Mouse (Mus musculus): ENCODE results near the gene Acly. TPM values are rescaled to one million over a fixed set of nuclear protein-coding genes. Genes with fewer than 3 reads are reported as not detected.
A peak's percentile ranks its signal among the peaks of the same experiment; 100 is the strongest.

Acly gene
- polyA plus RNA-seq, 1 experiment from 2014 or later, result 160 TPM

GRCm38 (mm10) chr11:100524987-100525630 lies 2.7 kb downstream of the Acly start:
- no peak for ATAC-seq (ENCODE audit: low FRiP score, low read depth)
- H3K4me3 ChIP-seq, result peak overlapping the region; percentile 82
- peak overlapping the region; percentile 88 for H3K9ac ChIP-seq
- no peaks in the 10 kb centered on the region for H3K27me3 ChIP-seq
- H3K27ac ChIP-seq, result no peak overlapping the region
- H3K9me3 ChIP-seq, result no peaks in the 10 kb centered on the region
- 62% methylated on average over 11 of the region's 11 CpGs for WGBS
- peaks cover 46% of the 10 kb centered on the region for H3K36me3 ChIP-seq
- peak overlapping the region; percentile 94 for H3K4me2 ChIP-seq (replicated peaks)
- H3K4me1 ChIP-seq, result peaks cover 35% of the 10 kb centered on the region

GRCm38 (mm10) chr11:100524358-100524757 lies 3.4 kb downstream of the Acly start:
- H3K27me3 ChIP-seq, result no peaks in the 10 kb centered on the region
- peaks cover 54% of the 10 kb centered on the region for H3K36me3 ChIP-seq
- H3K4me1 ChIP-seq, result peaks cover 35% of the 10 kb centered on the region
- WGBS, result 83% methylated on average over 5 of the region's 5 CpGs
- H3K27ac ChIP-seq, result no peak overlapping the region
- H3K4me2 ChIP-seq (replicated peaks), result peak overlapping the region; percentile 94; the same call in 1 of the 2 replicates
- H3K9me3 ChIP-seq, result no peaks in the 10 kb centered on the region
- no peak for ATAC-seq (ENCODE audit: low FRiP score, low read depth)
- peak overlapping the region; percentile 88; the same call in 1 of the 2 replicates for H3K9ac ChIP-seq
- no peak overlapping the region for H3K4me3 ChIP-seq

GRCm38 (mm10) chr11:100520838-100521237 lies 7.0 kb downstream of the Acly start:
- Histone ChIP-seq H3K27ac (no peak overlapping the region), H3K4me3 (no peak overlapping the region), H3K4me1 (peaks cover 18% of the 10 kb centered on the region), H3K27me3 (no peaks in the 10 kb centered on the region), H3K9ac (no peak overlapping the region), H3K4me2 (replicated peaks) (no peak overlapping the region), H3K9me3 (no peaks in the 10 kb centered on the region), H3K36me3 (peaks cover 85% of the 10 kb centered on the region)
- WGBS, result 75% methylated on average over 15 of the region's 15 CpGs
- ATAC-seq (ENCODE audit: low FRiP score, low read depth), result no peak

- H3K4me2 ChIP-seq (replicated peaks), result no peak overlapping the region
- no peaks in the 10 kb centered on the region for H3K9me3 ChIP-seq
- no peaks in the 10 kb centered on the region for H3K27me3 ChIP-seq
- no peak overlapping the region for H3K4me3 ChIP-seq
- H3K36me3 ChIP-seq, result peaks cover 96% of the 10 kb centered on the region
- ATAC-seq (ENCODE audit: low FRiP score, low read depth), result no peak
- H3K4me1 ChIP-seq, result peaks cover 1% of the 10 kb centered on the region; the same call in 1 of the 2 replicates
- H3K27ac ChIP-seq, result no peak overlapping the region
- H3K9ac ChIP-seq, result no peak overlapping the region
- 92% methylated on average over 7 of the region's 7 CpGs for WGBS
These were observed 8.6 kb downstream of the Acly start for GRCm38 (mm10) chr11:100519188-100519587.

- H3K4me1 ChIP-seq, result no peaks in the 10 kb centered on the region
- no peak overlapping the region for H3K27ac ChIP-seq
- H3K9me3 ChIP-seq, result no peaks in the 10 kb centered on the region
- no peak overlapping the region for H3K9ac ChIP-seq
- no peaks in the 10 kb centered on the region for H3K27me3 ChIP-seq
- no peak for ATAC-seq (ENCODE audit: low FRiP score, low read depth)
- H3K4me3 ChIP-seq, result no peak overlapping the region
- peaks cover 96% of the 10 kb centered on the region for H3K36me3 ChIP-seq
- no peak overlapping the region for H3K4me2 ChIP-seq (replicated peaks)
- WGBS, result 54% methylated on average over 5 of the region's 5 CpGs
These were observed 9.6 kb downstream of the Acly start for GRCm38 (mm10) chr11:100518188-100518591.

- no peak overlapping the region for H3K4me3 ChIP-seq
- H3K27me3 ChIP-seq, result no peaks in the 10 kb centered on the region
- H3K9ac ChIP-seq, result no peak overlapping the region
- H3K4me1 ChIP-seq, result no peaks in the 10 kb centered on the region
- no peak overlapping the region for H3K4me2 ChIP-seq (replicated peaks)
- ATAC-seq (ENCODE audit: low FRiP score, low read depth), result no peak
- H3K27ac ChIP-seq, result no peak overlapping the region
- no peaks in the 10 kb centered on the region for H3K9me3 ChIP-seq
- 72% methylated on average over 9 of the region's 9 CpGs for WGBS
- H3K36me3 ChIP-seq, result peaks cover 94% of the 10 kb centered on the region
These were observed 11.5 kb downstream of the Acly start for GRCm38 (mm10) chr11:100516291-100516690.

- 93% methylated on average over 9 of the region's 9 CpGs for WGBS
- no peak for ATAC-seq (ENCODE audit: low FRiP score, low read depth)
- Histone ChIP-seq H3K4me2 (replicated peaks) (no peak overlapping the region), H3K27ac (no peak overlapping the region), H3K27me3 (no peaks in the 10 kb centered on the region), H3K4me3 (no peak overlapping the region), H3K36me3 (peaks cover 94% of the 10 kb centered on the region), H3K4me1 (no peaks in the 10 kb centered on the region), H3K9ac (no peak overlapping the region), H3K9me3 (no peaks in the 10 kb centered on the region)
These were observed 12.0 kb downstream of the Acly start for GRCm38 (mm10) chr11:100515789-100516188.

GRCm38 (mm10) chr11:100515061-100515460 lies 12.7 kb downstream of the Acly start:
- Histone ChIP-seq H3K36me3 (peaks cover 91% of the 10 kb centered on the region), H3K9me3 (no peaks in the 10 kb centered on the region), H3K4me1 (no peaks in the 10 kb centered on the region), H3K4me2 (replicated peaks) (no peak overlapping the region), H3K4me3 (no peak overlapping the region), H3K27me3 (no peaks in the 10 kb centered on the region), H3K27ac (no peak overlapping the region), H3K9ac (no peak overlapping the region)
- 94% methylated on average over 9 of the region's 9 CpGs for WGBS
- no peak for ATAC-seq (ENCODE audit: low FRiP score, low read depth)

- no peaks in the 10 kb centered on the region for H3K27me3 ChIP-seq
- no peak for ATAC-seq (ENCODE audit: low FRiP score, low read depth)
- H3K9me3 ChIP-seq, result no peaks in the 10 kb centered on the region
- H3K4me1 ChIP-seq, result no peaks in the 10 kb centered on the region
- no peak overlapping the region for H3K4me2 ChIP-seq (replicated peaks)
- H3K36me3 ChIP-seq, result peaks cover 91% of the 10 kb centered on the region
- no peak overlapping the region for H3K27ac ChIP-seq
- WGBS, result 89% methylated on average over 10 of the region's 10 CpGs
- no peak overlapping the region for H3K9ac ChIP-seq
- no peak overlapping the region for H3K4me3 ChIP-seq
These were observed 14.1 kb downstream of the Acly start for GRCm38 (mm10) chr11:100513716-100514115.

GRCm38 (mm10) chr11:100512384-100512783 lies 15.4 kb downstream of the Acly start:
- H3K36me3 ChIP-seq, result peaks cover 91% of the 10 kb centered on the region
- H3K9ac ChIP-seq, result no peak overlapping the region
- H3K4me3 ChIP-seq, result no peak overlapping the region
- H3K27me3 ChIP-seq, result no peaks in the 10 kb centered on the region
- no peak overlapping the region for H3K4me2 ChIP-seq (replicated peaks)
- H3K4me1 ChIP-seq, result no peaks in the 10 kb centered on the region
- no peak for ATAC-seq (ENCODE audit: low FRiP score, low read depth)
- no peaks in the 10 kb centered on the region for H3K9me3 ChIP-seq
- no peak overlapping the region for H3K27ac ChIP-seq
- 89% methylated on average over 1 of the region's 1 CpGs for WGBS

- WGBS, result 97% methylated on average over 2 of the region's 2 CpGs
- Histone ChIP-seq H3K27me3 (no peaks in the 10 kb centered on the region), H3K9me3 (no peaks in the 10 kb centered on the region), H3K4me3 (no peak overlapping the region), H3K27ac (no peak overlapping the region), H3K36me3 (peaks cover 91% of the 10 kb centered on the region), H3K9ac (no peak overlapping the region), H3K4me1 (no peaks in the 10 kb centered on the region), H3K4me2 (replicated peaks) (no peak overlapping the region)
- no peak for ATAC-seq (ENCODE audit: low FRiP score, low read depth)
These were observed 17.2 kb downstream of the Acly start for GRCm38 (mm10) chr11:100510556-100510955.

GRCm38 (mm10) chr11:100505997-100506396 lies 21.8 kb downstream of the Acly start:
- ATAC-seq (ENCODE audit: low FRiP score, low read depth), result no peak
- no peaks in the 10 kb centered on the region for H3K4me1 ChIP-seq
- H3K27me3 ChIP-seq, result no peaks in the 10 kb centered on the region
- H3K9me3 ChIP-seq, result no peaks in the 10 kb centered on the region
- no peak overlapping the region for H3K4me2 ChIP-seq (replicated peaks)
- WGBS, result 93% methylated on average over 8 of the region's 8 CpGs
- H3K27ac ChIP-seq, result no peak overlapping the region
- H3K36me3 ChIP-seq, result peaks cover 93% of the 10 kb centered on the region
- H3K9ac ChIP-seq, result no peak overlapping the region
- H3K4me3 ChIP-seq, result no peak overlapping the region

All from limb, embryonic 13.5 days (tissue).